Mouse (Mus musculus) gastrocnemius, postnatal 14 days (tissue): ENCODE results near the gene Krt24. TPM values are rescaled to one million over a fixed set of nuclear protein-coding genes. Genes with fewer than 3 reads are reported as not detected.

Experiments used
- DNase-seq: peaks from one replicate; pipeline ENCODE4 v3.0.0; 2021; ENCODE audit warnings: mixed read lengths
- intact Hi-C: fragments of 180-260 bp; cut with DNase I; formaldehyde crosslinking; loops from one replicate; pipeline ENCODE4 v1.15.1; 2025; ENCODE audit warnings: low total_unique reads
- long read RNA-seq, 2 experiments: library from polyadenylated mRNA; stranded (forward); transcript quantifications; one replicate each; pipeline ENCODE4 v2.0.0; 2021
- total RNA-seq, 2 experiments: library from RNA; stranded (reverse); gene quantifications; 2 replicates each; pipeline ENCODE4 v1.2.3; 2021

Krt24 gene
- total RNA-seq: not detected
- long read RNA-seq, experiment 1: 0 reads
- long read RNA-seq, experiment 2: 0 reads

- intact Hi-C loops: no loop called here
- DNase-seq: no peak
Observed at GRCm38 (mm10) chr11:99284833-99285312, at the start of gene Krt24. Gene Krt24 (minus strand): TSS chr11:99285262.

- intact Hi-C loops: no loop called here
- no peak for DNase-seq
Observed at GRCm38 (mm10) chr11:99333426-99333825, 48.4 kb upstream of the Krt24 start.

GRCm38 (mm10) chr11:99329655-99330054 lies 44.6 kb upstream of the Krt24 start:
- DNase-seq: no peak
- intact Hi-C loops: no loop called here

- intact Hi-C loops: no loop called here
- DNase-seq: no peak
Observed at GRCm38 (mm10) chr11:99322851-99323250, 37.8 kb upstream of the Krt24 start, which contains the start of gene Krt25. Gene Krt25 (minus strand): TSS chr11:99322951.

- intact Hi-C loops: no loop called here
Observed at GRCm38 (mm10) chr11:99321094-99321493, 36.0 kb upstream of the Krt24 start.

GRCm38 (mm10) chr11:99319127-99319526 lies 34.1 kb upstream of the Krt24 start:
- DNase-seq: no peak
- intact Hi-C loops: no loop called here

More at GRCm38 (mm10) chr11:99321094-99321493, 36.0 kb upstream of the Krt24 start:
- no peak for DNase-seq

- no peak for DNase-seq
- intact Hi-C loops: no loop called here
Observed at GRCm38 (mm10) chr11:99316543-99316942, 31.5 kb upstream of the Krt24 start.

- intact Hi-C loops: loop anchor here (5.0 kb wide), 1 partner anchor 127 kb away; no protein-coding TSS in a partner anchor
- DNase-seq: no peak
Observed at GRCm38 (mm10) chr11:99314594-99314993, 29.5 kb upstream of the Krt24 start.

- DNase-seq: no peak
Observed at GRCm38 (mm10) chr11:99310882-99311281, 25.8 kb upstream of the Krt24 start.

GRCm38 (mm10) chr11:99307579-99307978 lies 22.5 kb upstream of the Krt24 start:
- peak; percentile 34 for DNase-seq
- intact Hi-C loops: no loop called here

More at GRCm38 (mm10) chr11:99310882-99311281, 25.8 kb upstream of the Krt24 start:
- intact Hi-C loops: loop anchor here (5.0 kb wide), 1 partner anchor 124 kb away; no protein-coding TSS in a partner anchor

GRCm38 (mm10) chr11:99295039-99295438 lies 10.0 kb upstream of the Krt24 start:
- no peak for DNase-seq
- intact Hi-C loops: no loop called here

- intact Hi-C loops: loop anchor here (5.0 kb wide), 2 partner anchors 86 to 106 kb away; no protein-coding TSS in a partner anchor
- DNase-seq: peak; percentile 32
Observed at GRCm38 (mm10) chr11:99292846-99293245, 7.8 kb upstream of the Krt24 start.

GRCm38 (mm10) chr11:99284011-99284410 lies 1.1 kb downstream of the Krt24 start:
- no peak for DNase-seq
- intact Hi-C loops: no loop called here

GRCm38 (mm10) chr11:99283334-99283733 lies 1.7 kb downstream of the Krt24 start:
- DNase-seq: no peak
- intact Hi-C loops: no loop called here

GRCm38 (mm10) chr11:99281116-99281515 lies 3.9 kb downstream of the Krt24 start:
- DNase-seq: no peak
- intact Hi-C loops: no loop called here

GRCm38 (mm10) chr11:99279986-99280385 lies 5.1 kb downstream of the Krt24 start:
- no peak for DNase-seq
- intact Hi-C loops: no loop called here

GRCm38 (mm10) chr11:99276786-99277185 lies 8.3 kb downstream of the Krt24 start:
- intact Hi-C loops: no loop called here
- no peak for DNase-seq

- no peak for DNase-seq
- intact Hi-C loops: no loop called here
Observed at GRCm38 (mm10) chr11:99275624-99276023, 9.4 kb downstream of the Krt24 start.

GRCm38 (mm10) chr11:99272721-99273120 lies 12.3 kb downstream of the Krt24 start:
- DNase-seq: no peak
- intact Hi-C loops: no loop called here

- DNase-seq: no peak
- intact Hi-C loops: no loop called here
Observed at GRCm38 (mm10) chr11:99269192-99269591, 15.9 kb downstream of the Krt24 start.

- no peak for DNase-seq
- intact Hi-C loops: no loop called here
Observed at GRCm38 (mm10) chr11:99265796-99266195, 19.3 kb downstream of the Krt24 start.

GRCm38 (mm10) chr11:99265220-99265619 lies 19.8 kb downstream of the Krt24 start:
- intact Hi-C loops: no loop called here
- no peak for DNase-seq
